Comparison of ENCODE assay signal across 12 mouse cellular contexts in the genomic region with DNA sequence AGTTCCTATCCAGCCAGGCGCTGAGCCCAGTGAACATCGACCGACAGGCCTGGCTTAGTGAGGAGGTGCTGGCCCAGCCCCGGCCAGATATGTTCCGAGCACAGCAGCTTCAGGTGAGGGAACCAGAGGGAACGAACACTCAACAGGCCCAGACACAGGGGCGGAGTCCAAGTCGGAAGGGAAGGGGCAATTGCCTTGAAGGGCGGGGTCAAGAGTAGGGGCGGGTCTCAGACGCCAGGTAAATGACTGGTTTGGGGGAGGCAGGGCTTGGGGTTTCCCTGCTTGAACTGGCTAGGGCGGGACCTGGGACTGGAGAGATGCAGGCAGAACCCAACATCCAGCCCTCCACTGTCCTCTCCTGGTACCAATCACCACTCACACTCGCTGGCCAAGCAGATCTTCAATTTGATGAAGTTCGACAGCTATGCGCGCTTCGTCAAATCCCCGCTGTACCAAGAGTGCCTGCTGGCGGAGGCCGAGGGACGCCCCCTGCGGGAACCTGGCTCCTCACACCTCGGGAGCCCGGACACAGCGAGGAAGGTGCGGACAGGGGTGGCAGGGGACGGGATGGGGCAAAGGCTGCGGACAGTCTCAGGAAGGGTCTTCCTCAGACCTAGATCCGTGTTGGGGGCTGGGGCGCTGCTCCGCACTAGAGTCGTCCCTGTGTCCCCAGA. TPM values are rescaled to one million over a fixed set of nuclear protein-coding genes. Genes with fewer than 3 reads are reported as not detected.
DNase-seq lines count a peak whose midpoint lies in the region; ATAC-seq and TF ChIP-seq lines count a peak whose summit lies in the region.
"Had no signal": no experiment of that assay in that cellular context is flagged by ENCODE, and none has a peak within 500 bp of the region (broad histone marks: within the 10 kb centered on the region; RNA-seq: fewer than 3 reads in every experiment).

No protein-coding gene starts in this region.

- peak overlapping the region; percentile 24 for H3K4me2 ChIP-seq in heart, embryonic 13.5 days
- H3K4me2 ChIP-seq: liver, embryonic 15.5 days had no signal

- 7% methylated on average over 32 of the region's 32 CpGs for WGBS in heart, embryonic 13.5 days

- peaks cover 95% of the 10 kb centered on the region for H3K27me3 ChIP-seq in heart, embryonic 13.5 days (replicated peaks)
- H3K27me3 ChIP-seq in E14TG2a.4 (ENCODE audit: insufficient read depth, low read length), result peaks cover 74% of the 10 kb centered on the region

- no peak for TF ChIP-seq CTCF in E14TG2a.4 (conservative IDR thresholded peaks at IDR 0.05; ENCODE audit: low read length)

- peak overlapping the region; percentile 6 for H3K4me3 ChIP-seq in heart, embryonic 13.5 days
- peak overlapping the region; percentile 78 for H3K4me3 ChIP-seq in E14TG2a.4 (replicated peaks; ENCODE audit: low read length)
- H3K4me3 ChIP-seq: liver, embryonic 15.5 days had no signal

- H3K9ac ChIP-seq in heart, embryonic 13.5 days, result no peak overlapping the region
- H3K9ac ChIP-seq: liver, embryonic 15.5 days had no signal

- H3K36me3 ChIP-seq in heart, embryonic 13.5 days, result no peaks in the 10 kb centered on the region
- no peaks in the 10 kb centered on the region for H3K36me3 ChIP-seq in E14TG2a.4 (ENCODE audit: insufficient read depth, low read length)
- H3K36me3 ChIP-seq: liver, embryonic 15.5 days had no signal

- no peak for DNase-seq in heart, postnatal 4 days
- peak; percentile 48 to 66 for DNase-seq in kidney, postnatal 25 days
- DNase-seq in left cerebral cortex, adult 8-10 months (ENCODE audit: low spot score in 2 of 2), result no peak
- DNase-seq in layer of hippocampus, adult 11-12 months (ENCODE audit: low spot score), result no peak
- DNase-seq in layer of hippocampus, postnatal 10 days (ENCODE audit: low spot score in 2 of 2), result no peak
- DNase-seq: adrenal gland, postnatal 10 days; cerebellum, postnatal 36 days; thymus, postnatal 36 days had no signal

- no peaks in the 10 kb centered on the region for H3K9me3 ChIP-seq in heart, embryonic 13.5 days
- H3K9me3 ChIP-seq in E14TG2a.4 (ENCODE audit: low read length), result no peaks in the 10 kb centered on the region
- H3K9me3 ChIP-seq: liver, embryonic 15.5 days had no signal

- no peak for ATAC-seq in heart, embryonic 13.5 days (ENCODE audit: extremely low read depth, insufficient number of reproducible peaks, low FRiP score, low TSS enrichment)
- ATAC-seq in erythroblast, adult 5-6 weeks (replicated peaks; ENCODE audit: low FRiP score, poor library complexity, severe bottlenecking), result 0 out of 2 replicates have a peak, but pooled peaks have one; percentile 14

- no peak overlapping the region for H3K27ac ChIP-seq in heart, embryonic 13.5 days (replicated peaks)
- H3K27ac ChIP-seq: liver, embryonic 15.5 days had no signal

- H3K4me1 ChIP-seq in heart, embryonic 13.5 days, result peaks cover 5% of the 10 kb centered on the region; the same call in 1 of the 2 replicates
- peaks cover 44% of the 10 kb centered on the region for H3K4me1 ChIP-seq in E14TG2a.4 (replicated peaks; ENCODE audit: low read depth, low read length)
- H3K4me1 ChIP-seq: liver, embryonic 15.5 days had no signal

RNA-seq across cellular contexts. Expression of gene Rgs14, which starts 9.5 kb away (rescaled TPM):
- polyA plus RNA-seq in heart, embryonic 13.5 days (2015; fragmentation: Nextera tagmentation; extraction: Ambion mirVana), result 0.32 TPM in 2 replicates
- under 1 TPM in 1 of 2 experiments, not detected in 1; 0.70 TPM for total RNA-seq in heart, postnatal 4 days (2021)
- total RNA-seq in erythroblast, adult 5-6 weeks (2015; ENCODE audit: low replicate concordance), result 9.0 and 14.2 TPM in 2 replicates
- total RNA-seq in erythroblast, adult 5-6 weeks (2017; ENCODE audit: low replicate concordance), result 7.8 and 7.9 TPM in 2 replicates
- 10 to 100 TPM; 54.2 to 59.0 (median 55.0) TPM for total RNA-seq in left cerebral cortex, adult 8-10 months (2022)
- 10 to 100 TPM; 28.6 to 37.0 TPM for total RNA-seq in layer of hippocampus, postnatal 10 days (2021)

RNA-seq across cellular contexts. Expression of gene Lman2, which starts 16.5 kb away (rescaled TPM):
- polyA plus RNA-seq in heart, embryonic 13.5 days (2015; fragmentation: Nextera tagmentation; extraction: Ambion mirVana), result 73.5 and 81.7 TPM in 2 replicates
- total RNA-seq in heart, postnatal 4 days (2021), result 10 to 100 TPM; 54.1 to 59.3 TPM
- 19.6 and 20.2 TPM in 2 replicates for total RNA-seq in erythroblast, adult 5-6 weeks (2015; ENCODE audit: low replicate concordance)
- total RNA-seq in erythroblast, adult 5-6 weeks (2017; ENCODE audit: low replicate concordance), result 31.8 and 33.4 TPM in 2 replicates
- 10 to 100 TPM; 47.2 to 56.7 (median 49.1) TPM for total RNA-seq in left cerebral cortex, adult 8-10 months (2022)
- 10 to 100 TPM; 44.7 to 49.4 TPM for total RNA-seq in layer of hippocampus, postnatal 10 days (2021)

RNA-seq across cellular contexts. Expression of gene Slc34a1, which starts 18.9 kb away (rescaled TPM):
- polyA plus RNA-seq in heart, embryonic 13.5 days (2015; fragmentation: Nextera tagmentation; extraction: Ambion mirVana), result not detected in 2 replicates
- not detected for total RNA-seq in heart, postnatal 4 days (2021)
- not detected in 2 replicates for total RNA-seq in erythroblast, adult 5-6 weeks (2015; ENCODE audit: low replicate concordance)
- not detected in 2 replicates for total RNA-seq in erythroblast, adult 5-6 weeks (2017; ENCODE audit: low replicate concordance)
- under 1 TPM in 2 of 4 experiments, not detected in 2; 0.16 to 0.17 TPM for total RNA-seq in left cerebral cortex, adult 8-10 months (2022)
- total RNA-seq in layer of hippocampus, postnatal 10 days (2021), result not detected
- polyA plus RNA-seq: liver, embryonic 15.5 days had no signal

RNA-seq across cellular contexts. Expression of gene Pfn3, which starts 36.0 kb away (rescaled TPM):
- polyA plus RNA-seq in heart, embryonic 13.5 days (2015; fragmentation: Nextera tagmentation; extraction: Ambion mirVana), result not detected in 2 replicates
- total RNA-seq in heart, postnatal 4 days (2021), result not detected
- not detected in 2 replicates for total RNA-seq in erythroblast, adult 5-6 weeks (2015; ENCODE audit: low replicate concordance)
- not detected in 2 replicates for total RNA-seq in erythroblast, adult 5-6 weeks (2017; ENCODE audit: low replicate concordance)
- not detected for total RNA-seq in left cerebral cortex, adult 8-10 months (2022)
- under 1 TPM in 1 of 2 experiments, not detected in 1; 0.75 TPM for total RNA-seq in layer of hippocampus, postnatal 10 days (2021)
- total RNA-seq: adrenal gland, postnatal 10 days had no signal
- polyA plus RNA-seq: liver, embryonic 15.5 days had no signal

RNA-seq across cellular contexts. Expression of gene F12, which starts 47.5 kb away (rescaled TPM):
- polyA plus RNA-seq in heart, embryonic 13.5 days (2015; fragmentation: Nextera tagmentation; extraction: Ambion mirVana), result 0.28 and 2.2 TPM in 2 replicates
- total RNA-seq in heart, postnatal 4 days (2021), result not detected
- total RNA-seq in erythroblast, adult 5-6 weeks (2015; ENCODE audit: low replicate concordance), result not detected in 2 replicates
- total RNA-seq in erythroblast, adult 5-6 weeks (2017; ENCODE audit: low replicate concordance), result not detected in 2 replicates
- total RNA-seq in left cerebral cortex, adult 8-10 months (2022), result under 1 TPM; 0.39 to 0.98 (median 0.75) TPM
- 1 to 10 TPM in 1 of 2 experiments, under 1 TPM in 1; 0.37 to 1.2 TPM for total RNA-seq in layer of hippocampus, postnatal 10 days (2021)

Comparison
In these comparisons a context has a peak if more than half of its experiments do, and no peak if none do; other contexts are left out.
1. DNase-seq: peak in kidney, postnatal 25 days (2 of 2); none in heart, postnatal 4 days (single experiment), left cerebral cortex, adult 8-10 months (0 of 2), layer of hippocampus, adult 11-12 months (single experiment) and layer of hippocampus, postnatal 10 days (0 of 2).
2. RNA of gene Rgs14, which starts 9.5 kb away (total RNA-seq): 54.2 to 59.0 TPM in left cerebral cortex, adult 8-10 months, 28.6 to 37.0 TPM in layer of hippocampus, postnatal 10 days and 7.8 to 14.2 TPM in erythroblast, adult 5-6 weeks; 0.70 TPM in heart, postnatal 4 days; every median in the first group is over 4 times any median in the second.